Mouse (Mus musculus): ENCODE measurements around the gene Safb.

Safb gene

GRCm38 (mm10) chr17:56560131-56560530, 24.5 kb upstream of the Safb start:
- no peak for DNase-seq (ENCODE audit: low read depth, low spot score)

GRCm38 (mm10) chr17:56561866-56562265, 22.8 kb upstream of the Safb start:
- DNase-seq (ENCODE audit: low read depth, low spot score): no peak

GRCm38 (mm10) chr17:56566293-56566692, 18.3 kb upstream of the Safb start:
- no peak for DNase-seq (ENCODE audit: low read depth, low spot score)

- no peak for DNase-seq (ENCODE audit: low read depth, low spot score)
These were observed 17.7 kb upstream of the Safb start for GRCm38 (mm10) chr17:56566918-56567317.

- no peak for DNase-seq (ENCODE audit: low read depth, low spot score)
These were observed 17.3 kb upstream of the Safb start for GRCm38 (mm10) chr17:56567370-56567769.

GRCm38 (mm10) chr17:56570287-56570686, 14.3 kb upstream of the Safb start:
- DNase-seq (ENCODE audit: low read depth, low spot score): no peak

- DNase-seq (ENCODE audit: low read depth, low spot score): peak; percentile 45
These were observed 12.5 kb upstream of the Safb start for GRCm38 (mm10) chr17:56572154-56572553.

GRCm38 (mm10) chr17:56572939-56573338, 11.7 kb upstream of the Safb start:
- DNase-seq (ENCODE audit: low read depth, low spot score): no peak

GRCm38 (mm10) chr17:56583071-56583470, 1.6 kb upstream of the Safb start:
- DNase-seq (ENCODE audit: low read depth, low spot score): no peak

- DNase-seq (ENCODE audit: low read depth, low spot score): no peak
These were observed 891 bp upstream of the Safb start for GRCm38 (mm10) chr17:56583611-56584256.

- peak; percentile 55 for DNase-seq (ENCODE audit: low read depth, low spot score)
These were observed 671 bp downstream of the Safb start for GRCm38 (mm10) chr17:56585171-56585821.

GRCm38 (mm10) chr17:56587773-56588172, 3.1 kb downstream of the Safb start:
- DNase-seq (ENCODE audit: low read depth, low spot score): no peak

- no peak for DNase-seq (ENCODE audit: low read depth, low spot score)
These were observed 4.3 kb downstream of the Safb start for GRCm38 (mm10) chr17:56588921-56589320.

GRCm38 (mm10) chr17:56592553-56592952, 7.9 kb downstream of the Safb start:
- no peak for DNase-seq (ENCODE audit: low read depth, low spot score)

GRCm38 (mm10) chr17:56593527-56594271, 9.1 kb downstream of the Safb start:
- DNase-seq (ENCODE audit: low read depth, low spot score): no peak

GRCm38 (mm10) chr17:56603186-56604069, 18.8 kb downstream of the Safb start:
- DNase-seq (ENCODE audit: low read depth, low spot score): peak; percentile 35

GRCm38 (mm10) chr17:56604070-56604380, 19.4 kb downstream of the Safb start:
- DNase-seq (ENCODE audit: low read depth, low spot score): no peak

GRCm38 (mm10) chr17:56604422-56604821, 19.8 kb downstream of the Safb start:
- no peak for DNase-seq (ENCODE audit: low read depth, low spot score)

- no peak for DNase-seq (ENCODE audit: low read depth, low spot score)
These were observed 20.8 kb downstream of the Safb start for GRCm38 (mm10) chr17:56605431-56605830.

- DNase-seq (ENCODE audit: low read depth, low spot score): no peak
These were observed 23.0 kb downstream of the Safb start for GRCm38 (mm10) chr17:56607521-56608062.

GRCm38 (mm10) chr17:56608699-56609098, 24.1 kb downstream of the Safb start:
- DNase-seq (ENCODE audit: low read depth, low spot score): no peak
